Mouse (Mus musculus) heart, adult 11 months (tissue): Measurements from ENCODE around the gene Gfpt2.
A peak's percentile ranks its signal among the peaks of the same experiment; 100 is the strongest.
"Not testable (repeated sequence)": the region's sequence is repeated elsewhere in the genome, so short reads cannot be mapped to it uniquely, and the experiment has no call there.

ENCODE experiments used
- DNase-seq: peaks from one replicate; pipeline ENCODE4 v3.0.0; 2022

Gfpt2 gene

DNA sequence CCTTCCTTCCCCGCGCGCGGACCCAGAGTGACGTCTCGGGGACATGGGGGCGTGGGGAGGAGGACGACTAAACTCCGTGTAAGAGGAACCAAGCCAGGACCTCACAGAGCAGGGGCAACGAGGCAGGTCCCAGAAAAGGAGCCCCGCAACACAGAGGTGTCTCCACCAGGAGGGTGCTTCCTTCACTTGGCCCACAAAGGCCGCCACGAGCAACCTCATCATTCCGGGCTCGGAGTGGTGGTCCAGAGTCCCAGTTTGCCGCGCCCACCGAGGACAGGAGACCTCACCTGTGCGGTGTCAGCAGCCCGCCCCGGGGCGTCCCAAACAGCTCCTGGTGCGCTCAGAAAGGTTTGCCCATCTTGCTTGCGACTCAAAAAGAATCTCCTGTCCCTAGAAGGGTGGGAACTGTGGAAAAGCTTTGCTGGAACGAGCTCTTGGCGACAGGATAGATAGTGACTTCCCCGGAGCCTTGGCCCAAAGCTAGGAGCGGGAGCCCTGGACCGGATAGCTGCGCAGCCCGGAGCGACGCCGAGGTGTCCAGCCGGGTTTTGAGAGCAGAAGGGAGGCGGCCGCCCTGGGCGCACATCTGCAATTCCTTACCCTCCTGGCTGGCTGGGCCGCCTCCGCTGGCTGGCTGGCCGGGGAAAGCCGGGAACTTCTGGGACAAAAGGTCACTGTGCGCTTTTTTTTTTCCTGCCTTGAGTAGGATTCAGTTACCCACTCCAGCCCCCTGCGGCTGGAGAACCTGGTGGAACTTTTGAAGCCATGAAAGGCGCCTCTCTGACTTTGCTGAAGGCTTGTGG is 565 bp downstream of the Gfpt2 start:
- DNase-seq = peak; percentile 96

DNA sequence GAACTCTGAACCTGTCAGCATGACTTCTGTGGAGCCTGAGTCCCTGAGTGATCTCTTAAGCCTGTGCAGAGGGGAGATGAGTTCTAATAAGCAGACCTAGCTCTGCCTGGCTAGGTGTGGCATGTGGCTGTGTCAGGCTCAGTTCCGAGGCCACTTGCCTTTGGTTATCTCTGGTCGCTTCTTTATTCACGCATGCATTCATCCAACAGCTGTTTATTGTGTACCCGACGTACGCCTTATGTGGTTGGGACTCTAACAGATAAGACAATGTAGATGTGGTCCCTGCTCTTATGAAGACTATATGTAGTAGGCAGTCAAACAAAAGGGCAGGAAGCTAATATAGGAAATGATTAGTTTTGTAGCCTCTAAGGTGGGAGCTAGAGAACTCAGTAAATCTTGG is 5.0 kb downstream of the Gfpt2 start:
- no peak for DNase-seq

DNA sequence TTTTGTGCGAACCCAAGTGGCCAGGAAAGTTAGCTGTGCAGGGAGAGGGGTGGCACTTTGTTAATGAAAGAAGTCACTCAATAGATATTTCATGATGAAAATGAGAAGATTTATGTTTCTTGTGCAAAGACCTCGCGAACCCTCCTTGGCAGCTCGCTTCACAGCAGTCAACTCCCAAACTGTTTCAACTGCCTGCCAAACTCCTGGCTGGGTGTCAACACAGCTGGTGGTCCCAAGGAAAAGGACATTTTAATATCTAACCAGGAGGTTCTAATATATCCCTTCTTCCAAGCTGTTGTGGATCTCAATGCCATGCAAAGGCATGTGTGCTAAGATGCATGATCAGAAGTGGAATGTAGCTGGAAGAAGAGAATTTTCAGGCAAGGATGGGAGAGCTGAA is 7.5 kb downstream of the Gfpt2 start:
- no peak for DNase-seq

DNA sequence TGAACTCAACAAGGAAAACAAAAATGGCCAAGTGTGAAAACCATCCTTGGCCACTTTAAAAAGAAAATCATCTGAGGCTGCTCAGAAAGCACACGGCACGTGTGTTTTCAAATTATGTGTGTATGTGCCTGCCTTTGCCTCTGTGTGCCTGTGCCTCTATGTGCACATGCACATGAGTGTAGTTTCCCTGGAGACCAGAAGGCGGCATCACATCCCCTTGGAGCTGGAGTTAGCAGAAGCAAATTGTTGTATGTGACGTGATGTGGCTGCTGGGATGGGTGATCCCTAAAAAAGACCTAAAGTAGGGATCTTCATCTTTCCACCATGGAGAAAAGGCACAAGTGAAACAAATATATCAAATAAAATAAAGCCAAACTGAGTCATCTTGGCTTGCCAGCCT is 9.8 kb downstream of the Gfpt2 start:
- DNase-seq = no peak

DNA sequence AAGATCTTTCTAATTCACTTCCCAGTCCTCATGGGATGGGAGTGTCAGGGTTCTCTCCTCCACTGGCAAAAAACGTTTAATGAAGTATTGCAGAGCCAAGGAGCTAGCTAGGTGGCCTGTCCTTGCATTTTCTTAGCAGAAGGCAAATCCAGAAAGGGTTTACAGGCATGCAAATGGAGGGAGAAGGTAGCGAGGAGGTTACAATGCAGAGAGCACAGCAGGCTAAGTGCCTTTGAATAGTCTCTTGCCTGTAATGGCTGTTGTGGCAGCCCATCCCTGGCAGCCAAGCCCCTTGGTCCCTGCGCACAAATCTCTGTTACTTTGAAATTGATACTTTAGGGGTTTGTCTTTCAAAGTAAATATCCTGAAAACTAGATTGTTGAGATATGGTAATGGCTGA is 12.2 kb downstream of the Gfpt2 start:
- no peak for DNase-seq

DNA sequence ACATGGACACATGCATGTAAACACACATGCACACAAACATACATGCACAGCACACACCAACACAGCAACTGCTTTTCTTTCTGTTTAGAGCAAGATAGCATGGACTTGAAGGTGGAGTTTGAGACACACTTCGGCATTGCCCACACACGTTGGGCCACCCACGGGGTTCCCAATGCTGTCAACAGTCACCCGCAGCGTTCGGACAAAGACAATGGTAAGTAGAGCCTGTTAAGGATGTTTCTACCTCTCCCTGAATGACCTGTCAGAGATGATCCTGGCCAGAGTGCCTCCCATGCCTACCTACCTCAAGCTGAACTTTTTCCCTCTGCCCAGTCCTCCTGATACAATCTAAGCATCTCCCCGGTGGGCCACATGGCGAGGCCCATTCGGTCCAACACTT is 15.0 kb downstream of the Gfpt2 start:
- peak; percentile 81 for DNase-seq

DNA sequence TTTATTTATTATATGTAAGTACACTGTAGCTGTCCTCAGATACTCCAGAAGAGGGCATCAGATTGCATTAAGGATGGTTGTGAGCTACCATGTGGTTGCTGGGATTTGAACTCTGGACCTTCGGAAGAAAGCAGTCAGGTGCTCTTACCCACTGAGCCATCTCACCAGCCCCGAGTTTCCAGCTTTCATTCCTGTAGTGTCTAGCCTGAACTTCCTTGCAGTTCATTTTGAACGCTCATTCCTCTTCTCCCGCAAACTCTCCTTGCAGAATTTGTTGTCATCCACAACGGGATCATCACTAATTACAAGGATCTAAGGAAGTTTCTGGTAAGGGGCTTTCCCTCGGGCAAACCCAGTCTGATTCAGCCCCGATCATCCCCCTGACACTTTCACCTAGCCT is 16.7 kb downstream of the Gfpt2 start:
- not testable (repeated sequence) for DNase-seq

DNA sequence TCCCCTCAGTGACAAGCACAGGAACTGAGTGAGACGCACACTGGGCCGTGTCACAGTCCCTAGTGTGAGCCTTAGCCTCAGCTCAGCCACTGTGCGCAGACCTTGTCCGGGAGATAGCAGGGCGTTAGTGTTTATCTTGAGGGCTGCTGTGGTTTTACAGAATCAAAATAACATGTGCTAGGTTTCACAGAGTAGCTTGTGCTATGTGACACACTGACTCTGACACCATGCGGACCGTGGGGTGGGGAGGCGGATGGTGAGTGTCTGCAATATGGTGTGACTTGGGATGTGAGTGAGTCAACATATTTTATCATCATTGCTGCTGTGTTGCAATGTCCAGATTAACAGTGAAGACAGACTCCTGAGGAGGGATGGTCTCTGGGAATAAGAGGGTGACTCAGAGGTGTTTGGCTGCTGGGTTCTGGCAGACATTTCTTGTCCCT is 17.1 kb downstream of the Gfpt2 start:
- DNase-seq = peak; percentile 98

DNA sequence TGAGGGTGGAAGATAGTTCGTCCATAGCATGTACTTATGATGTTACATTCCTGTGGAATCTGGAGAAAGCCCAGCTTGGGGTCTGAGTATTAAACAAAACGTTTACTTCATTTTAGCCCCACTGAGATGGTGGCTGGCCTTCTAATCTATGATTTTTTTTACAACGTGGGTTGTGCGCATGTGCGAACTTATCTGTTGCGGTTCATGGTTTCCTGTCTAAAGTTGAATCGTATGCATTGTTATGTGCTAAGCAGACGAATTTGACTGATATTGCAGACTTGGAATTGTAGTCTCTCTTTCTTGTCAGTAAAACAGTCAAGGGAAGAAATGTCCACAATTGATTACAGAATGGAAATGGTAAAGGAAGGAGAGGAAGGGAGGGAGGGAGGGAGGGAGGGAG is 17.9 kb downstream of the Gfpt2 start:
- DNase-seq = no peak

DNA sequence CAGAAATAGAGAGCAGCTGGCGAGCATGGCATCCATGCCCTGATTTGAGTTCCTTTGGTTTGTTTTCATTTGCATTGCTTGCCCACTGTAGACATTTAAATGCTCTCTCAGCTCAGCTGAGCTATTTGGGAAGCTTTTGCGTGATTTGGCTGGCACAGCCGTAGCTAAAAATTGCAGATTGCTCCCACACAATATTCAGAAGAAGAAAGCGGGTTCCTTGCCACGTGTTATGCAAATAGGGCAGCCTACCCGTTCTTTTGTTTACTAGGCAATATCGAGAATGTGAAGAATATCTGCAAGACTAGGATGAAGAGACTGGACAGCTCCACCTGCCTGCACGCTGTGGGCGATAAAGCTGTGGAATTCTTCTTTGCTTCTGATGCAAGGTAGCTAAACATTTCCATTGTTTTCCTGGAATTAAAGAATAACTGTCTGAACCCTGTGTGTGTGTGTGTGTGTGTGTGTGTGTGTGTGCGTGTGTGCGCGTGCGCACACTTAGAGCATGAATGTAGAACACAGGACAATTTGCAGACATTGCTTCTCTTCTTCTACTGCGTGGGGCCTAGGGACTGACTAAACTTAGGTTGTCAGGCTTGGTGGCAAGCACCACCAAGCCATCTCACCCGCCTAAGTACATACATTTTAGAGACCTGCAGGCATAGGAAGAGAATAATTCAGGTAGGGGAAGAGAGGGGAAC is 25.0 kb downstream of the Gfpt2 start:
- DNase-seq = peak; percentile 63

DNA sequence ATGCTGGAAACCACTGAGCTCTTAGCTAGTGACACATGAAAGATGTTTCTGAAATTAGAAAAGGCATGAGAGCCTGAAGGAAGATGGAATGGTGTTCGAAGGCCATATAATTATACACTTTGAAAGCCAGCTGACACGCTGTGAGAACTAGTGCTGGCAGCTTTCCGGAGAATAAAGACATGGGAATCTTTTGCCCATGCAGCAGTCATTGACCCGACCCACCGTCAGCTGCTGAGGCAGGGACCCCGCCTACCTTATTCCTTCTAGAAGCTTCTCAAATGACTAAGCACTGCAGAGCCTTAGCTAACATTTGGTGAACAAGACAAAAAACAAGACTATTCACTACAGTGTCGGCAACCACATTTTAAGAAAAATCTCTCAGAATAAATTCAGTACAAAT is 25.7 kb downstream of the Gfpt2 start:
- peak; percentile 86 for DNase-seq

DNA sequence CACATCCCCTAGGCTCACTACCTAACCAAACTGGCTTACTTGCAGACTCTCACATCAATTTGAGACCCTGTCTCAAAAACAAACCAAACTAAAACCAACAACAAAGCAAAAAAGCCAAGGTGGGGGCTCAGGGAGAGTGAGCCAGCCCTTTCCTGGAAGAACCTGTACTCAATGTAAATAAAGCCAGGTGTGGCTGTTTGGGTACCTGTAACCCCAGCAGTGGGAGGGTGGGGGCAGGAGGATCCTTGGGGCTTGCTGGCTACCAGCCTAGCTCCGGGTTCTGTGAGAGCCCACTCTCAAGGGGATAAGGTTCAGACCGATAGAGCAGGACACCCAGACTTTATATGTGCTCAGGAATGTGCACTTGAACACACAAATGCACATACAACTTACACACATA is 26.9 kb downstream of the Gfpt2 start:
- no peak for DNase-seq

DNA sequence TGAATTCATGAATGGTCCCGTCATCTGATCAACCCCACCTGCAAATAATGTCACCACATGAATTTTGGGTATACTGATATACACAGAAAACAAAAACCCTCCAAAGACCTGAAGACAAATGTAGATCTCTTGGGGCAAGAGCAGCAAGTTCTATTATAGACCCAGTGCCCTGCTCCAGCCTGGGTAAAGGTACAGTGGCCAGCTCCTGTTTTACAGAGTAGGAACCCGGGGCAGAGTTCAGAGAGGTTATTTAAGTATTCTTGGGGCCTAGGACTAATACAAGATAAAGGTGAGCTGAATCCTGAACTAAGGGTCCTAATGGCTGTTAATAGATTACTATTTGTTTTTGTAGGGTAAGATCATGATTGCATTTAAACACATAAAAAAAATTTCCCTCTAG is 27.6 kb downstream of the Gfpt2 start:
- DNase-seq = no peak

DNA sequence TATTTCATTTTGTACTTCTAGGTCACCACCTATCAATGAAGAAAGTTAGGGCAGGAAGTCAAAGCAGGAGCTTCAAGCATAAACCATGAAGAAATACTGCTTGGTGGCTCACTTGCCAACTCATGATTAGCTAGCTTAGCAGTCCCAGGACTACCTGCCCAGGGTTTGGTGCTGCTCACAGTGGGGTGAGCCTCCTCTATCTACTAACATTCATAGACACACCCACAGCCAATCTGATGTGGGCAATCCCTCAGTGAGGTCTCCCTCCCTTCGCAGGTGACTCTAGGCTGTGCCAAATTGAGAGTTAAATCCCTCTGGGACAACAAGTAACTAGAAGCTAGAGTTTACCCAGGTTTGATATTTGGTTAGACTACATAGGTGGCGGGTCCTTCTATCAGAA is 28.4 kb downstream of the Gfpt2 start:
- DNase-seq = no peak

DNA sequence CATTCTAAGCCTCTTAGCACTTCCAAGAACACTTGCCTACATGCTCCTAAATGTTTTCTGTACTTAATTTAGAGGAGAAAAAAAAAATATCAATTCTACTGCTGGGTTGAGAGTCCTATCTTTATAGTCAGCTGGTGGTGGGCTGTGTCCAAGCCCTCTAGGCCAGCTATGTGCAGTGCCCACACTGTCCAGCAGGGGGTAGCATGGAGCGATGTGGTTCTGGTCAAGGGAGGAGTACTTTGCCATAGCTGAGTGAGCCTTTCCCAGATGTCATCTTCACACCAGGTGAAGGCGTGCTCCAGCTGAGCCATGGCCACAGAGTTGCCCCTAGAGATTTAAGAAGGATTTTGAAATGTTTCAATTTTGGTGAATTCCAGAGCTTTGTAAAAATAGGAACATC is 30.9 kb downstream of the Gfpt2 start:
- DNase-seq = peak; percentile 95

DNA sequence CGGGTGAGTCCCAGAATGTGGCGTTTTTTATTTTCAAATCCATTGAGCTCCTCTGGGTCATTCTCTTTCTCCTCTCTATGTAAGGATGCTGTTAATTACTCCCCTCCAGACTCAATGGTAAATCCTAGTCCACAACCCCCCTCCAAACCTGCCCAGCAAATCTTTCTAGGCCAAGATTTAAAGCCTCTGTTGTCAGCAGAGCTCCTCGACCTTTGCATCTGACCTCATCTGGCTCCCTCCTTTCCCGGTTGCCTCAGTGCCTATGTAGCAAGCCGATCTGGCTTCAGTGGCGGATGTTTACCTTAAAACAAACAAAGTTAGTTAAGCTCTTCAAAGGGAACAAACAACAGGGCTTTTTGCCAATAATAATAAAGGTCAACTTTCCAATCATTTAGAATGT is 33.3 kb downstream of the Gfpt2 start:
- DNase-seq = no peak

DNA sequence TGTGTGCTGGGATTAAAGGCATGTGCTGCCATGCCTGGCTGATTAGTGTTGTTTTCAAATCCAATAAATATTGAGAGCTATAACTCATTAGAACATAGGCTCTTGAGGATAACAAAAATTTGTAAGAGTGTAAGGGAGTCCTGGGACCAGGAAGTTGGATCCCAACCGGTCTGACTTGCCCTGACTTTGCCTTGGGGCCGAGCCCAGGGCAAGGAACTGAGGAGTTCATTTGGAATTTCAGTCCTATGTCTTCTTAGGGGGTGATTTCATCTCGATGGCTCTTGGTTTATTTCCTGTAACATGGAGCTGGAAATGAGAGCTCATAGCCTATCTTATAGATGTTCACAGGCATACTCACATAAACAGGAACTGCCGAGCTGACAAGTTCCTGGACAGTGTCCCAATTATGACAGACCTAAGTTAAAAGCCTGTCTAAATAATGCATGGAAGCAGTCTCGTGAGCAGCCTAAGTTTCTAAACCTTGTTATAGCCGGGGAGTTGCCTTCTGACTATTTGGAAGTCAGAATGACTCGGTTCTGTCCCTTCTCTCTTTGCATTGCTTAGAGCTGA is 35.3 kb downstream of the Gfpt2 start:
- peak; percentile 79 for DNase-seq

DNA sequence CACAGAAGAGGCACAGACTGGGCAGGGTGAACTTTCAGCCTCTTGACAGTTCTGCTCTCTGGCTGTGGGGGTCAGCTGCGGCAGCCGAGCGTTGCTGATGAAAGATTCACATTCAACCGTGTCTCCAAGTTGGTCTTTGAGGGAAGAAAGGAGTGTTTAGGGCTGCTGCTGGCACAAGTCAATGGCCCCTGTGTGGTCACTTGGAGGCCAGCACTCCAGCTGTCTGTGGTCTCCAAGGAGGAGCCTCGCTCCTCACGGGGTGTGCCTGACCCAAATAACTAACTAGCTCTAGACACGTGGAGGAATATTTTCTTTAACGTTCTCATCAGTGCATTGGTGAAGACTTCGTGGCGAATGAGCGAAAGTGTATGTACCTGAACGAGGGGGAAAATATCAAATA is 38.0 kb downstream of the Gfpt2 start:
- DNase-seq = peak; percentile 94

DNA sequence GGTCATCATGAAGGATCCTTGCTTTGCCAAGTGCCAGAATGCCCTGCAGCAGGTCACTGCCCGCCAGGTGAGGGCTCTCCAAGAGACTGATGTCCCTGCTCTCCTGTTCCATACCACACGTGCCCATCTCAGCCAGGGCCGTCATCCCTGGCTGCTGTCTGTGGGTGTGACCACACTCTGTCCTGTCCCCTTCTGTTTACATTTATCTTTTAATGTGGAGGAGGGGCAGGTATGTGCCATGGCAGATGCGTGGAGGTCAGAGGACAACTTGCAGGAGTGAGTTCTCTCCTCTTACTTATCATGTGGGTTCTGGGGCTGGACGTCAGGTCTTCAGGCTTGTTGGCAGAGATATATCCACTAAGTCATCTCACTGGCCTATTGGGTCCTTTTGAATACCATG is 39.0 kb downstream of the Gfpt2 start:
- DNase-seq = peak; percentile 64

DNA sequence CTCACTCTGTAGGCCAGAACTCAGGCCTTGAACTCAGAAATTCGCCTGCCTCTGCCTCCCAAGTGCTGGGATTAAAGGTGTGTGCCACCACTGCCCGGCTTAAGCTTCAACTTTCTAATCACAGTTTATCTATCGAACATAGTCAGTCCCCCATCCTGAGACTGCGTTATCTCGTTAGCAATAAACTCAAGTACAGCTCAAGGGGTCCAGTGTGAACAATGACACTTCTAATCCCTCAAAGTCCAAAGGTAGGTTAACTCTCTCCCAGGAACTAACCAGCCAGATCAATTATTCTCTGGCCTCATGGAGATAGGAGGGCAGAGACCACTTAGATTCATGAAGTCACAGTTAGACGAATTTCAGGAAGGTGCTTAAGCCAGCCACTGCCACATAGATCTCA is 40.3 kb downstream of the Gfpt2 start:
- no peak for DNase-seq

DNA sequence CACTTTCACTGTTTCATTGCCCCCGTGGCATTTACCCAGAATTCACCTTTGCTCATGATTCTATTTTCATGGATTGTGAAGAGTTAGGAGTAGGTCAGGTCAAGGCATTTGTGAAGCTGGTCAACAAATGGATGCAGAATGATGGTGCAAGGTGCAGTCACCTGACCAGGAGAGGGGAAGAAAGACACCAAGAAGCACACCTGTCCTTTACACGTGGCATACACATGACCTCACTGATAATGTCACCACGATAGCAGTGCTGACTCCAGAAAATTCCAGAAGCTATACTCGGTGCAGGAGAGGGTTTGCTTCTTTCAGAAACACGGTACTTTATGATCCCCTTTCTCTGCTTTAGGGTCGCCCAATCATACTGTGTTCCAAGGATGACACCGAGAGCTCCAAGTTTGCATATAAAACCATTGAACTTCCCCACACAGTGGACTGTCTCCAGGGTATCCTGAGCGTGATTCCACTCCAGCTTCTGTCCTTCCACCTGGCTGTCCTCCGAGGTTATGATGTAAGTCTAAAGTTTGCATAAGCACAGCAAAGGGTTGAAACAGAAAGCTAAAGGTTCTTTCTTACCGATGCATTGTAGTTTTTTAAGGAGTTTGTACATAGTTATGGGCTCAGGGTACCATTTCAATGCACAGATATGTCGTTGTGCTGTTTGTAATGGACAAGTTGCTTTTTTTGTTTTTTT is 41.4 kb downstream of the Gfpt2 start:
- DNase-seq = no peak

DNA sequence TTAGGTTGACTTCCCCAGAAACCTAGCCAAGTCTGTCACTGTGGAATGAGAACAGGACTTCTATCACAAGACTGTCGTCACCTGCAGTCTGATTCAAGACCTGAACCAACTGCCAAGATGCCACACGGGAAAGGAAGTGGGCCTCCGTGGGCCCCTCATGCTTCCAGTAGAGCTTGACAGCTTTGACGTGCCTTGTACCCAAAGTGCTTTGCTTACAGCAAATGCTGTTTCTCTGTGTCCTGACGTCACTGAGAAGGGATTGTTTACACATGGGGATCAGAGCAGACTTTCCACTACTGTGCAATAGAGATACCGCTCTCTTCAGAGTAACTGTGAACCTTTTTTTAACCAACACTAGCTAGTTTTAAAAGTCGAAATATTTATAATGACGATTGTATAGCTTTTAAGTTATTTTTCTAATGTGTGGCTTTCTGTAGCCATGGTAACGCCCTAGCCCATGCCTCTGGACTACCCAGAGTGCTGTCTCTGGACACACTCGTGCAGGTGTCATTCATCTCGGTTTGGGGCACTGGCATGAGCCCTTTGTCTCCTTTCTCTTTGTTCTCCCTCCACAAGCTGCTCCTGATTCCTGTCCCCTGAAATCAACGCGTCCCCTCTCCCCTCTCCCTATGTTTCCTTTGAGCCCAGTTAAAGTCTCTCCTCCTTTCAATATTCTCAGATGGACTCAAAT is 43.9 kb downstream of the Gfpt2 start:
- no peak for DNase-seq

DNA sequence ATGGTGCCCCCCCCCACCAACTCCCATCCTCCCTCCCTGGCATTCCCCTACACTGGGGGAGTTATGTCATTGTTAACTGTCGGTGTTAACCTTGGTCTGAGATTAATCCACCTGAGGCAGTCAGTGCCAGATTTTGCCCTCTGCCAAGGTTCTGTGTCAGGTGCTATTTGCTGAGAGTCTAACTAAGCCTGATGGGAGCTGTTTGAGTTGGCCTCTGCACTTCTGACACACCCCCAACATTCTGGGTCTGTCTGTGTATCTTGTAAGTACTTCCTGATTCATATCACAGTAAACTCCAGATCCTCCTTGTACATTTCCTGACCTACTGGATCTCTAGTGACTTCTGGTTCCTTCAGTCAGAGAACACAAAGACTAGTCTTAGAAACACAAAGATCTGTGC is 46.7 kb downstream of the Gfpt2 start:
- DNase-seq = peak; percentile 81
